In the genomic region with DNA sequence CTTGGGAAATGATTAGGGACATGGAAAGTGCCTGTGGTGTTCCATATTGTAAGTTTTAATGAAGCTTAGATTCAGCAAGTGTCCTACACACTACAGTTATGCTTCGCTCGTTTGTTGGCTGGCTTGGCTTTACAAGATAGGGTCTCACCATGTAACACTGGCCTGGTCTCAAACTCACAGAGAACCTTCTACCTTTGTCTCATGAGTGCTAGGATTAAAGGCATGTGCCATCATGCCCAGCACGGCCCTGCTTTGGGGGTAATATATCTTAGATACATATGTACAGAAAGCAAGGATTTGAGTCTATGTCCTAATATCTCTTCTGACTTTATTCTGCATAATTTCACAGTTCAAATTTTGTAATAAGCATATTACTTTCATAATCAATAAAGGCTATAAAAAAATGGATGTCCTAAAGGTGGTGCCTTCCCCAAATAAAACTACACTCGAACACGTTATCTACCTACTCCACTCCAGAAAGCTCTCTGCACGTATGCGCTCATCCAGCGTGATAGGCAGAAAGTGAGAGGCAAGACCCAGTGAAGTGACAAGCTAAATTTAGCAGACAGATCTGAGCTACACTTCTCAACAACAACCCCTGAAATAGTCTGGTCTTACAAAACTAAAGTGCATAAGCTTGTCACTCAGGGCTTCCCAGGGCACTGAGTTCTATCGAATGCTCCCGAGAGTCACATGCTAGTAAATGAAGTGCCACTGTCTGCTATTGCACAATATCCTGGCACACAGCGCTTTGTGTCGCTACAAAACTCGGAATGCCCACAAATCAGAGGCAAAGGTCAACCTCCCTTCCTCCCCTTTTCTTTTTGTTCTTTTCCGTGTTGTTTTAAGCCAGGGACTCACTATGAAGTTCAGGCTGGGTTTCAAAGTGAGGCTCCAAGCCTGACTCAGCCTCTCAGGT, we compare ENCODE assay signal across 8 mouse cellular contexts.
A peak's percentile ranks its signal among the peaks of the same experiment; 100 is the strongest.
DNase-seq lines count a peak whose midpoint lies in the region; ATAC-seq lines count a peak whose summit lies in the region.

No protein-coding gene starts in this region.

- DNase-seq in 416B (ENCODE audit: low read depth) = peak; percentile 82
- peak; percentile 47 for DNase-seq in adrenal gland, adult 18-20 months (ENCODE audit: low spot score in 2 of 2)
- peak; percentile 84 for DNase-seq in gonadal fat pad, adult 2 months (ENCODE audit: low read depth)
- no peak for DNase-seq in thymus, postnatal 25 days
- DNase-seq in cerebellum, adult 18-20 months = no peak

- H3K4me2 ChIP-seq in kidney, embryonic 15.5 days = no peak overlapping the region
- H3K4me2 ChIP-seq in forebrain, embryonic 12.5 days = no peak overlapping the region

- ATAC-seq in kidney, embryonic 15.5 days (replicated peaks; ENCODE audit: low FRiP score) = peak; percentile 61
- peak; percentile 62 for ATAC-seq in megakaryocyte, adult 5-6 weeks (ENCODE audit: poor library complexity, severe bottlenecking)
- no peak for ATAC-seq in forebrain, embryonic 12.5 days (ENCODE audit: low FRiP score)

- no peak overlapping the region for H3K9ac ChIP-seq in kidney, embryonic 15.5 days
- no peak overlapping the region for H3K9ac ChIP-seq in forebrain, embryonic 12.5 days

- peak overlapping the region; percentile 85 for H3K27ac ChIP-seq in kidney, embryonic 15.5 days
- H3K27ac ChIP-seq in forebrain, embryonic 12.5 days = no peak overlapping the region

- 0 out of 2 replicates have a peak, but pooled peaks cover 3% of the 10 kb centered on the region for H3K36me3 ChIP-seq in kidney, embryonic 15.5 days
- no peaks in the 10 kb centered on the region for H3K36me3 ChIP-seq in forebrain, embryonic 12.5 days (replicated peaks)

- no peak overlapping the region for H3K4me3 ChIP-seq in kidney, embryonic 15.5 days (replicated peaks)
- no peak overlapping the region for H3K4me3 ChIP-seq in forebrain, embryonic 12.5 days (replicated peaks)

- no peaks in the 10 kb centered on the region for H3K27me3 ChIP-seq in kidney, embryonic 15.5 days
- H3K27me3 ChIP-seq in forebrain, embryonic 12.5 days = no peaks in the 10 kb centered on the region

- 59% methylated on average over 14 of the region's 14 CpGs for WGBS in kidney, embryonic 15.5 days
- WGBS in forebrain, embryonic 12.5 days = 84% methylated on average over 14 of the region's 14 CpGs

- H3K4me1 ChIP-seq in kidney, embryonic 15.5 days = peaks cover 38% of the 10 kb centered on the region
- no peaks in the 10 kb centered on the region for H3K4me1 ChIP-seq in forebrain, embryonic 12.5 days

- H3K9me3 ChIP-seq in kidney, embryonic 15.5 days (replicated peaks) = no peaks in the 10 kb centered on the region
- no peaks in the 10 kb centered on the region for H3K9me3 ChIP-seq in forebrain, embryonic 12.5 days

Comparison
In these comparisons a context has a peak if more than half of its experiments do, and no peak if none do; other contexts are left out.
1. DNase-seq: peak in 416B (single experiment), adrenal gland, adult 18-20 months (2 of 2) and gonadal fat pad, adult 2 months (single experiment); none in thymus, postnatal 25 days (single experiment) and cerebellum, adult 18-20 months (0 of 2).